Mouse (Mus musculus) cerebellum, adult 18-20 months (tissue): Measurements from ENCODE around the gene Sec22b.

ENCODE experiments used
- DNase-seq, 2 experiments: peaks; one replicate each; pipeline ENCODE4 v3.0.0; 2021

Gene Sec22b

GRCm38 (mm10) chr3:97900516-97901490 lies at the start of gene Sec22b:
Gene Sec22b, plus strand, starts transcription at chr3:97901190.
- peak; percentile 88 to 91 for DNase-seq

- no peak for DNase-seq
These were observed 49.2 kb upstream of the Sec22b start for GRCm38 (mm10) chr3:97851803-97852202.

DNA sequence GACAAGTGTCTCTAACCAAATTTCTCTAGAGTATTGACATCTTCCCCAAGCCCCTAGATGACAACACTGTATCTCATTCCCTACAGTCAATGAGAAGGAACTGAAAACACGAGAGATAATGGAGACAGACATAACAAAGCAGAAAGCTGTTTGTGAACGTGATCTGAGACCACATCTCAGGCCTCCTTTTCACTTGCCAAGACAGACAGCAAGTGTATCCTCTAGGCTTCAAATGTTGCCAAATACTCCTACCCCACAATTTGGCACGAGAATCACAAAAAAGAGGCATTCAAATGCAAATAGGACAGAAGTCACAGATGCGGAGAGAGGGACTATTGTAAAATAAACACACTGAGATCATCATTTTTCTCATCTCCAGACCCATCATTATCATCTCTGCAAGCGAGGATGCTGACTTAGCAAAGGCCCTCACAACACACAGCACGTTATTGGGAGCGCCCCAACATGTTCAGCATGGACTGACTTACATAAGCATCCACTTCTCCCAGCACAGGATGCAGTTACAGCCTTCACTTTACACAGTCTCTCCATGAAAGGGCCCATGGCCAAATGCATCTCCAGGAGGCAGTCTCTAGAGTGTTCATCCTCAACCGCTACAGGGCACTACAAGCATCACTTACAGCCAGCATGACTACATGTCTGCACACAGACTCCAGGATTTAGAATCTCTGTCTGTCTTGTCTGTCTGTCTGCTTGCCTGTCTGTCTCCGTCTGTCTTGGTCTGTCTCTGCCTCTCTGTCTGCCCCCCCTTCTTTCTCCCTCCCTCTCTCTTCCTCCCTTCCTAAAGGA lies 46.2 kb upstream of the Sec22b start:
- peak; percentile 74 to 78 for DNase-seq

GRCm38 (mm10) chr3:97859400-97859799 lies 41.6 kb upstream of the Sec22b start:
- no peak for DNase-seq

DNA sequence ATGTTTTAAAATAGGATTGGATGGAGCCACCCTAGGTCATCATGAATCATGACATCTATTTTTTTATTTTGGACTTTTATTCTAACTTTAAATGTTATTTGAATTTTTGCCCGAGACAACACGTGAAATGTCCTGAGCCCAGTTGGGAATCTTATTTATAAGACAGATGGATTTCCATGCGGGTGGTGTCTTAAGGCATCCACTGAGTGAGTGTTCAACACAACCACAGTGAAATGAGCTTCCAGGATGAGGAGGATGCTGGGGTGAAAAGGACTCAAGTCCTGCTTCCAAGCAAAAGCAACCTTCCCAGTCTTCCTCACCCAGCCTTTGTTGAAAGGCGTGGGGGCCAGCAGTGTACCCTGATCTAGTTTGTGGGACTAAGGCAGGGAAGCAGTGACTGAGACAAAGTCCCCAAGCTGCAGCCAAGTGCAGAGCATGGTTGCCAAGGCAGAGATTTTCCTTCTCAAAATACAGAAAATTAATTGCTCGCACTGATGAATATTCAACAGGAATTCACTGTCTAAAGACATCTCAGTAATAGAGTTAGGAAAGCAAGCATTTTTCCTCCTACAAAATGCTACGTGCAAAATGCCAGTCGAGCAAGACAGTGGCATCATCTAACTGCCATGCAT lies 40.1 kb upstream of the Sec22b start:
- DNase-seq = peak; percentile 25 to 30

DNA sequence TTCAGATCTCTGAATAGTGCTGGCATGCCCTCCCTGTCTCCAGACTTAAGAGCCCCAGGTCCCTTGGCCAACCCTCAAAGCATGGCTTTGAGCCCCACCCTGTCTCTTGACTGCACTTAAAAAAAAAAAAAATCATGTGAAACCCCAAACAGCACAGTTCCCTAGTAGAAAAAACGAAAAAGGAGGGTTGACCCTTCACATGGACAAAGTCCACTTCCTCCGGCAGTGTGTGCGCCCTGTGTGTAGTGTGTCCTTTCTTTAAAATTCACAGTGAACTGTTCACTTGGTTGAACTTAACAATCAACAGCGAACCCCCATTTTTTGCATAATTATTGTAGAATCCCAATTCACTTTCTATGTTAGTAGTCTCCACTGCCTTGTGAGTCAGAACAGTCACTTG lies 34.3 kb upstream of the Sec22b start:
- no peak for DNase-seq

DNA sequence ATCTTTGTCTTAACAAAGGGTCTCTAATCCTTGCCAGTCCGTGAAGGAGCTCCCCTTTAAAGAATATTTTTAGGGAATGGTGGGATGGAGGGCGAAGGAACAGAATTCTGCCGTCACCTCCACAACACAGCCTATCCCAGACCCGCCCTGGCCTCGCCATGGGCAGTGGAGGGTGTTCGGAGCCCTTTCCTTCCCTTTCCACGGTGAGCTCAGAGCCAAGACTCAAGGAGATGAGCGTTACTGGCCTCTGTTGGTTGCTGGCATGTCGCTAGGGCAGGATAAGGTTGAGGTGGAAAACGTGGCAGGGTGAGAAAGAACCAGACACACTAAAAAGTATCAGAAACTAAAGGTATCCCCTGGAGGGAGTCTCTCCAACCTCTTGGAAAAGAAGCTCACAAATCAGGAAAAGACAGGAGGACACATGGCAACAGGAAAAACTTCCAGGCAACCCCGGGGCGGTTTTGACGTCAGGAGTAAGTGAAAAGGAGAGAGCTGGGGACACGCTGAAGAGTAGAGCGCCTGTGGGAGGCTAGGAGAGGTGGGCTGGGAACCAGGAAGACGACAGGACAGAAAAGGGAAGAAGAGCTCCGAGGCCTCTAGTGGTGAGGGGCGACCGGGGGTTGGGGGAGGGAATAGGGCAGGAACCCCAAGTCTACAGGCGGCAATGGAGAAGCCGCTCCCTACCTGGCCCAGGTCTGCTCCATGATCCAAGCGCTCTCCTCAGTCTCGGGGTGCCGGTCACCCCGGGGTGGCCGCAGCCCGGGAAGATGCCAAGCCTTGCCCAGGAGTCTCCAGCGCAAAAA lies 33.6 kb upstream of the Sec22b start:
- peak in 1 of 2 experiments; percentile 26 for DNase-seq

- peak; percentile 75 to 77 for DNase-seq
These were observed 32.8 kb upstream of the Sec22b start for GRCm38 (mm10) chr3:97868024-97868689.

DNA sequence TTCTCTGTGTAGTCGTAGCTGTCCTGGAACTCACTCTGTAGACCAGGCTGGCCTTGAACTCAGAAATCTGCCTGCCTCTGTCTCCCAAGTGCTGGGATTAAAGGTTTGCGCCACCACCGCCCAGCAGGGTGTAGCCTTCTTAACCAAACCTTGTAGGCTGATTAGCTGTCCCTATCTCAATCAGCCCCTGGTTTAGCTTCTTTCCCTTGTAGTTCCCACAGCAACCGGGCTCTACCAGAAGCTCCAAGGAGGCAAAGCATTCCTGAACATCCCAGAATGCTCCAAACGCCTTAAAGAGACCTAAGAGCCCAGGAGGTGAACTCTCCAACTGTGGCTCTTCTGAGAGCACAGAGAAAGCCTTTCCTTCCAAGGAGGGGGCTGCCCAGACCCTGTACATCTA lies 32.3 kb upstream of the Sec22b start:
- DNase-seq = no peak

DNA sequence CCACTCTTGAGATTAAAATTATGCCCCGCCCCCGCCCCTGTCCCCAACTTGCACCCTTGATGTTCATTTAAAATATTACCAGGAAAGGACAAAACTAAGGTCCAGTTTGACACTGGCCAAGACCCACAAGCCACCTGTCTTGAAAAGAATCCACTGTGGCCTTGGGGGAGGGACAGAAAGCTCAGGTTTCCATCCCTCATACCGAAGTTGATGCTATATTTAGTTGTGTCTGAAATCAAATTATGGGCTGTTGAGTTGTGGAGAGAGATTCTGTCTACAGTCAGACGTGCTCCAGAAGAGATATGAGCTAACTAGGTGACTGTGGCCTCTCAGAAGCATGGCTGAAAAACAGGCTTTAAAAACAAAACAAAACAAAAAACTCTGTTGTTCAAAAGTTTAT lies 31.3 kb upstream of the Sec22b start:
- DNase-seq = no peak

DNA sequence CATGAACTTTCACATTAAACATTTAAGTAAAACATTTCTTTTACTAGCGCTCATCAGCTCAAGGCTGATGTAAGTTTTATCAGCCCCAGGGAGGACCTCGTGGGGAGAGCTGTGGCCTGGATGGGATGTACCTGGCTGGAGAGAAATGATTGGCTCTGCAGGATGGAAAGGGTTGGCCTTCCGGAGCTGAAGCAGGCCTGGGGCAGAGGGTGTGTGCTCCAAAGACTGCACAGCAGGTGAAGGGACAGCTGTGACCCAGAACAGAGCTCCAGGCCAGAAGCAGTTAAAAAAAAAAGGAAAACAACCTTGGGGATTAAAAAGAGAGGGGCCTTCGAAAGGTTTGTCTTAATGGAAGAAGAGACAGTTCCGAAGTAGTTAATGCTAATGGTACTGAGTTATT lies 26.2 kb upstream of the Sec22b start:
- DNase-seq = no peak

GRCm38 (mm10) chr3:97876259-97876658 lies 24.7 kb upstream of the Sec22b start:
- no peak for DNase-seq

DNA sequence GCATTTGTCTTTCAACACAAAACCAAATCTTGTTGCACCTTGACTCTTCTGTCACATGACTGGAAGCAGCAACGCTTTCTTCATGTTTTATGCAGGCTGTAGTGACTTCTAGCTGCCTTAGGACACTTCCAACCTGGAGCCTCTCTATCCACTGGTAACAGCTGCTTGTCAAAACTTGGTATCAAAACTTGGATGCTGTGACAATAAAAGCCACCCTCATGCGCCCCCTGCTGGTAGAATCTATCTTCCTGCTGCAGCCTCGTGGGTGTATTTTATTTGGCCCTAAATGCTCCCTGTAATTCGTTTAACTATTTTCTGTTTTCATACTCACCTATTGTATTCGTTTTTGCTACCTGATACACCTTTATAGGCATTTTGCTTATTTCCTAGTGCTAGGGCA lies 21.8 kb upstream of the Sec22b start:
- DNase-seq = peak; percentile 58 to 73

GRCm38 (mm10) chr3:97881576-97881975 lies 19.4 kb upstream of the Sec22b start:
- no peak for DNase-seq

- DNase-seq = peak in 1 of 2 experiments; percentile 63
These were observed 13.2 kb upstream of the Sec22b start for GRCm38 (mm10) chr3:97887785-97888167.

DNA sequence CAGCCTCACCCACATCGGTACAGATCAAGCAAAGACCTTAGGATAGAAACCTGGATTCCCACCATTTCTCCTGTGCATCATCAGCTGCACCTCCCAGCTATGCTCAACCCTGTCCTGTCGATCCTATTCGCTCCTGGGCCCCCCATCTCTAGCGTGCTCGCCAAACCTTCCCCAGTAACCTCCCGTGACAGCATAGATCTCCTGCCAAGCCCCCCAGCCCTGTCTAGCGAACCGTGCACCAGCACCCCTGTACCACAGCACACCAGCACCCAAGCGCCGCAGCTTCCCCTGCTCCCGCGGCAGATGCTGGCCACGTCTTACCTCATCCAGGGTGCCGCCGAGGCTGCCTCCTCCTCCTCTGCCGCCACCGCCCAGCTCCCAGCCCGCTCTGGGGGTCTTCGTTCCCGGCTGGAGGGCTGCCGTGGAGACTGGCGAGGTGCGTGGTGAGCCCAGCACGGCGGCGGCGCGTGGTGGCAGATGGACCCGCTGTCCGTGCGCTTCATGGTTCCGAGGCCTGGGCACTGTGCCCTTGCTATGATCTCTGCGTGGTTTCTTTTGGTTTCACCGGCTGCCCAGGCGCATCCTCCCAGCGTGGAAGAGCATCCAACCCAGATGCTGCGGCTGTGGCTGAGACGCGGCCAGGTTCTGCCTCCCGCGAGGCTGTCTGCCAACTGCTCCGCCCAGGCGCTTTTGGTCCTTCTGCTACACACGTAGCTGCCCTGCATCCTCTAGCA lies 12.7 kb upstream of the Sec22b start, which contains the start of gene Pde4dip:
Gene Pde4dip, minus strand, starts transcription at position 540 of the 734 bp plus-strand sequence.
- DNase-seq = peak; percentile 86 to 90

GRCm38 (mm10) chr3:97890205-97890604 lies 10.8 kb upstream of the Sec22b start:
- DNase-seq = no peak

GRCm38 (mm10) chr3:97894695-97895094 lies 6.3 kb upstream of the Sec22b start:
- DNase-seq = no peak

DNA sequence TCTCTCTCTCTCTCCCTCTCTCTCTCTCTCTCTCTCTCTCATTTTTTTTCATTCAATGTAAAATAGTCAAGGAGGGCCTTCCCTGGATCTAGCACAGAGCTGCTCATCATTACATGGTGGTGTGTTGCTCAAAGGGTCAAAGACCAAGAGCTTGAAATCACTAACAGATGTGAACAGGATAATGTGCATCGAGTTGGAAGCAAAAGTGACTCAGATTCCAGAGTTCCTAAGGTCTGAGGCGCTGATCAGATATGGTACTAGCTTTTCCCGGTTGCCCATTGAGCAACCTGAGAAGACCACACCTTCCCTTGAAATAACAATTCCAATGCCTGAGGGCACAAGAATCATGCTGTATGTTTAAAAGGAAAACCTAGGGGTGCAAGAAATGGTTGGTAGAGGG lies 2.6 kb upstream of the Sec22b start:
- no peak for DNase-seq

GRCm38 (mm10) chr3:97901586-97901985 lies 596 bp downstream of the Sec22b start:
- DNase-seq = no peak

DNA sequence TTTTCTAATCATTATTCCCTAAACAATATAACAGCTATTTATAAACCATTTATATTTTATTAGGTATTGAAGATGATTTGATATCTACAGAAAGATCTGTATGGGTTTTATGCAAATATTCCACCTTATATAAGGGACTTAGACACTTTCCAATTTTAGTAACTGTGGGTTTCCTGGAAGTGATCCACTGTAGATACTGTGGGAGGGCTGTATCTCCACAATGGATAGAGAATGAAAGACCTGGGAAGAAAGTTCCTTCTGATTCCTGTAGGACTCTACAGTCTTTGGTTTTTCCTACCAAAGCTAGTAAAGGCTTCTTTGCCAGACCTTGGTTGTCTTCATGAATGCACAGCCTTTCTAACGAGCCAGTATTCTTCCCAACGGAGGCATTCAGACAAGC lies 8.7 kb downstream of the Sec22b start:
- DNase-seq = no peak
